Mouse (Mus musculus) heart, postnatal 0 days (tissue): ENCODE results near the gene P3h1.

Experiments
- CTCF ChIP-seq: IDR thresholded peaks from 2 replicates; pipeline ENCODE4 v1.5.1; 2016; ENCODE audit warnings: antibody characterized with exemption, control low read depth, low read depth
- EP300 ChIP-seq: IDR thresholded peaks from 2 replicates; pipeline ENCODE4 v1.6.1; 2016; ENCODE audit warnings: antibody characterized with exemption, low read depth

GRCm38 (mm10) chr4:119204672-119205071 is 28.0 kb upstream of the P3h1 start:
- TF ChIP-seq EP300 = no peak
- peak; percentile 90 for TF ChIP-seq CTCF
